Mouse (Mus musculus): ENCODE data around the gene Nampt. TPM values are rescaled to one million over a fixed set of nuclear protein-coding genes. Genes with fewer than 3 reads are reported as not detected.

Nampt gene
- total RNA-seq (2021): 10 to 100 TPM; 40.7 to 43.4 TPM

- intact Hi-C loops (cut with DNase I): no loop called here
- peak in 1 of 2 experiments; percentile 34 for DNase-seq (ENCODE audit: extremely low spot score in 1 of 2, low spot score in 2 of 2)
Measured at GRCm38 (mm10) chr12:32819416-32819815, at the start of gene Nampt. Nampt (plus strand) TSS chr12:32819545.

GRCm38 (mm10) chr12:32770766-32771165 lies 48.6 kb upstream of the Nampt start:
- intact Hi-C loops (cut with DNase I): no loop called here
- DNase-seq (ENCODE audit: extremely low spot score in 1 of 2, low spot score in 2 of 2): no peak

DNA sequence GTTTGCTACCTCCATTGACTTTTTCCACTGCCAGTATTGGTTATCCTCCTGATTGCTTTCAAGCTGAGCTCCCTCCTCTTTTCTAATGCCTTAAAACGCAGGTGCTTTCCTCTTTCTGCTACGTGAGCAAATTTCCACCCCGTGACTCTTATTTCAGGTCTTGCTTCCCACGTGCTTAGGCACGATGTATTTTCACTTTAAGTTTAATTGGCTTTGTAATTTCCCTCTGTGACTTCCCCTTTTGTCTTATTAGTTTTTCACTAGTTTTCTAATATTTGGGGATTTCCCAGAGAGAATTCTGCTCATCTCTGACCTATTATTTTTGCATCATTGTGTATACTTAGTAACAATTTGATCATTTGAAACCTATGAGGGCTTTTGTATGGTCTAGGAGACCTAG lies 44.8 kb upstream of the Nampt start:
- no peak for DNase-seq (ENCODE audit: extremely low spot score in 1 of 2, low spot score in 2 of 2)
- intact Hi-C loops (cut with DNase I): no loop called here

DNA sequence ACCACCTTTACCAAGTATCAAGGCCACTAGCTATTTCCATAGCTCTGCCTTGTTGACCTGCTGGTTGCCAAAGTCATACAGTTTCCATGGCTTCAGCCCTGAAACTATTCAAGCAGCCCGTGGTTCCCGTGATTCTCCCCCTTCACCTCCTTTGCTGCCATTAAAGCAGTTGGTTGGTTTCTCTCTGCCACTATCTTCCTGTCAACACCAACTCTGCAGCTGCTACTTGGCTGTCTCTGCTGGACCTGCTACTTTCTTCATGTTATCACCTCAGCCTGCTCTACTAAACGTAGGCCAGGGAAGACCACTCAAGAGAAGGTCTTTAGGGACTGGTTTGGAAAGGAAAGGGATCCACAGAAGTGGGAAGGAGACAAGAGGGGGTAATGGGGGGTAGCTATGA lies 30.3 kb upstream of the Nampt start:
- DNase-seq (ENCODE audit: extremely low spot score in 1 of 2, low spot score in 2 of 2): no peak
- intact Hi-C loops (cut with DNase I): no loop called here

GRCm38 (mm10) chr12:32795765-32796471 lies 23.4 kb upstream of the Nampt start:
- no peak for DNase-seq (ENCODE audit: extremely low spot score in 1 of 2, low spot score in 2 of 2)
- intact Hi-C loops (cut with DNase I): no loop called here

DNA sequence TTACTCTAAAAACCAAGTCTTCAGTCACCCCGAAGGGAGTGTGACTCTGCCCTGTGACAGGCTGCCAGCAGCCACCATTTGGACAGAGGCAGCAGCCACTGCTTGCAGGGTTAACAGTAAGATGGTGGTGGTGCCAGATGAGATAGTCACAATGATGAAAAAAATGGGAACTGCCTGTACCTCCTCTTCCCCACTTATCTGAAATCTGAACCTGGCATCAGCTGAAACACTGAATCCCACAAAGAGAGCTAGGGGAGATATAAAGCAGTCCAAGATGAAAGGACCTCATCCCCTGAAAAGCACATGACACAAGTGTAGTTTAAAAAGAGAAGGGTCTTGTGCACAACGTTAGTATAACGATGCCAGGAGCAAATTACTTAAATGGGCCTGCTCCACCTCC lies 21.9 kb upstream of the Nampt start:
- intact Hi-C loops (cut with DNase I): no loop called here
- DNase-seq (ENCODE audit: extremely low spot score in 1 of 2, low spot score in 2 of 2): no peak

GRCm38 (mm10) chr12:32801078-32801477 lies 18.3 kb upstream of the Nampt start:
- intact Hi-C loops (cut with DNase I): no loop called here

DNA sequence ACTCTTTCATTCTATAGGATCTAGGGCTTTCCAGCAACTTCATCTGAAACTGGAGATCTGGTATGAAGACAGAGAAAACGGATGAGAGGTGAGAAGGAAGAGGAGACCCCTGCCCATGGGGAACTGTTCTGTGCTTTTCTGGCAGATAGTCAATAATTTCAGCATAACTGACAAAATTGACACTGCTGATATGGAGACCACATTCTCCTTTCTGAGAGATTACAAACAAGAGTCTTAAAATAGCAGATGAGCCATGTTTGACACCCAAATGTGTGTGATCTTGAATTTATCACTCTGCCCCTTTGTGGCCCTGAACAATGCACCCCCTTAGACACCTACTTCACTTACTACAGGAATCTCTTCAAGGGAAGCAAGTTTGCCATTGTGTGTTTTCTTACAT lies 13.8 kb upstream of the Nampt start:
- intact Hi-C loops (cut with DNase I): no loop called here
- DNase-seq (ENCODE audit: extremely low spot score in 1 of 2, low spot score in 2 of 2): no peak

More at GRCm38 (mm10) chr12:32801078-32801477, 18.3 kb upstream of the Nampt start:
- no peak for DNase-seq (ENCODE audit: extremely low spot score in 1 of 2, low spot score in 2 of 2)

- DNase-seq (ENCODE audit: extremely low spot score in 1 of 2, low spot score in 2 of 2): peak; percentile 92 to 99
- intact Hi-C loops (cut with DNase I): loop anchor here (5.0 kb wide), 1 partner anchor 183 kb away; no protein-coding TSS in a partner anchor
Measured at GRCm38 (mm10) chr12:32819823-32820605, 669 bp downstream of the Nampt start.

GRCm38 (mm10) chr12:32820688-32821503 lies 1.6 kb downstream of the Nampt start:
- DNase-seq (ENCODE audit: extremely low spot score in 1 of 2, low spot score in 2 of 2): peak; percentile 40 to 87
- intact Hi-C loops (cut with DNase I): loop anchor here (5.0 kb wide), 1 partner anchor 184 kb away; no protein-coding TSS in a partner anchor

DNA sequence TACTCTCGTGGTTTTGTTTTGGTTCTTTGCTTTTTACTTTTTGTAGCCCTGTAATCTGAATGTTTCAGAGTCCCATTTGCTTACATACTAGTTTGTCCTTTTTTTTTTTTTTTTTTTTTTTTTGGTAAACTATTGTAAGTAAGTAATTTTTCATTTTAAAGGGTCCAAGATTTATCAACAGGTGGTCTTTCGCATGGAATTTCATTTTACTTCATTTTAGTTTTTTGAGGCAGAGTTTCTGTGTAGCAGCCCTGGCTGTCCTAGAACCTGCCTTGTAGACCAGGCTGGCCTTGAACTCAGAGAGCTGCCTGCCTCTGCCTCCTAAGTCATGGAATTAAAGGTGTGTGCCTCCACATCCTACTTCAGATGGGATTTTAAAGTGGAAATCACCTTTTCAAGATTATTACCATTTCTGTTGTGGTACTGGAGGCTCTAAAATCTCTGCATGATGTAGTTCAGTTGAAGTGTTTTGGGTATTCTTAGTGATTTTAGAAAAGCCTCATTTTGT lies 2.2 kb downstream of the Nampt start:
- intact Hi-C loops (cut with DNase I): loop anchor here (5.0 kb wide), 1 partner anchor 184 kb away; no protein-coding TSS in a partner anchor
- DNase-seq (ENCODE audit: extremely low spot score in 1 of 2, low spot score in 2 of 2): no peak

DNA sequence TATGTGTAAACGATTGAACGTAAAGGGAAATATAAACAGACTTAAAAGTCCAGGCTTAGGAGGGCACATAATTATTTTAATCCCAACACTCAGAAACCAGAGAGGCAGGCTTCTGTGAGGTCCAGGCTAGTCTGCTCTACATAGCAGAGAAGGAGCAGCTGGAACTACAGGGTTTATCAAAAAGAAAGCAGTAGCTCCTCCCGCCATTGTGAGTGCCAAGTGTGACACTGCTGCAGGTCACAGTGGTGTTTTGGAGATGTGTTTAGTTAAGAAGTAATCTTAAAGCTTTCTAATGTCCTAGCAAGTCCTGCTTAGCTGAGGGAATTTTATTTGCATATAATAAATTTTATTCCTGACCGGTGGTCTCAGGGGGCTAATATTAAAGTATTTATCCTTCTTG lies 2.7 kb downstream of the Nampt start:
- DNase-seq (ENCODE audit: extremely low spot score in 1 of 2, low spot score in 2 of 2): peak in 1 of 2 experiments; percentile 26
- intact Hi-C loops (cut with DNase I): loop anchor here (5.0 kb wide), 1 partner anchor 185 kb away; no protein-coding TSS in a partner anchor

GRCm38 (mm10) chr12:32824586-32824985 lies 5.2 kb downstream of the Nampt start:
- no peak for DNase-seq (ENCODE audit: extremely low spot score in 1 of 2, low spot score in 2 of 2)
- intact Hi-C loops (cut with DNase I): loop anchor here (5.0 kb wide), 1 partner anchor 187 kb away; no protein-coding TSS in a partner anchor

DNA sequence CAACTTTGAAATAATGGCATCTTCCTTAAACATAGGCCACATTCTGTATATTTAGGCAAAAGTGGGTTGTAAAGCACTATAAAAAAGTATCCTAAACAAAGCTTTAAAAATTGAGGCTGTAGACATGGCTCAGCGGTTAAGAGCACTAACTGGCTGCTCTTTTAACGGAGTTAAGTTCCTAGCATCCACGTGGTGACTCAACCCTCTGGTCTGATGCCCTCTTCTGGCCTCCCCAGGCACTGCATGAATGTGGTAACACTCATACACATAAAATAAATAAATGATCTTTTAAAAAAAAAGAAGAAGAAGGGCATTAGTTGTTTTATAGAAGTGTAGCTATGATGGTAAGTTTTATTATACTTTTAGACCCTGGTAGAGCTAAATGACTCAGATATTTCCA lies 7.6 kb downstream of the Nampt start:
- DNase-seq (ENCODE audit: extremely low spot score in 1 of 2, low spot score in 2 of 2): peak in 1 of 2 experiments; percentile 80
- intact Hi-C loops (cut with DNase I): no loop called here

DNA sequence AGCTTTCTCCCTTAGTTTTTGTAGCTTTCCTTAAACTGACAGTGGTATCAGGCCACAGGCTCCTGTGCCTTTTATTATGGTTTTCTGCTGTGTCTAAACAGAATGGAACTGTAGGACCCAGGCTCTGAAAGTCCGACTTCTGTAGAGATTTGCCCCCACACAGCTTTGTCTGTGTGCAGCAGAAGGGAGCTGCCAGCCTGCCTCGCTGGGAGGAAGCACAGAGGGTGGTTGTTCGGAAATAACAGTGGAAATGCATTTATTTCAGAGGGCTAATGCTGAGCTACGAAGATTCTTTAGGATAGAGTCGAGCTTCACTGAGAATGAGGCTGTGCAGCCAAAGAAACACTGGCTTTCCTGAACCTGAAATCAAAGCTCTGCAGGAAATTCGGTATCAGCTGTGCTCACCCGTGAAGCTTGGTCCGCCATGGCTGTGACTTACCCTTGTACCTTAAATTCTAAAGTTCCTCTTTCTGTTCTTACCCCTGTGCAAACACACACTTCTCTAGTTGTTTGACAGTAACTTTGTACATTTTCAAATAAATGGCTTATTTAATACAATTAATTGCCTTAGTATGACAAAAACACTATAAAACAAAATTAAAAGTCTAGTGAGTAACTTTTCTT lies 8.9 kb downstream of the Nampt start:
- intact Hi-C loops (cut with DNase I): no loop called here
- DNase-seq (ENCODE audit: extremely low spot score in 1 of 2, low spot score in 2 of 2): no peak

DNA sequence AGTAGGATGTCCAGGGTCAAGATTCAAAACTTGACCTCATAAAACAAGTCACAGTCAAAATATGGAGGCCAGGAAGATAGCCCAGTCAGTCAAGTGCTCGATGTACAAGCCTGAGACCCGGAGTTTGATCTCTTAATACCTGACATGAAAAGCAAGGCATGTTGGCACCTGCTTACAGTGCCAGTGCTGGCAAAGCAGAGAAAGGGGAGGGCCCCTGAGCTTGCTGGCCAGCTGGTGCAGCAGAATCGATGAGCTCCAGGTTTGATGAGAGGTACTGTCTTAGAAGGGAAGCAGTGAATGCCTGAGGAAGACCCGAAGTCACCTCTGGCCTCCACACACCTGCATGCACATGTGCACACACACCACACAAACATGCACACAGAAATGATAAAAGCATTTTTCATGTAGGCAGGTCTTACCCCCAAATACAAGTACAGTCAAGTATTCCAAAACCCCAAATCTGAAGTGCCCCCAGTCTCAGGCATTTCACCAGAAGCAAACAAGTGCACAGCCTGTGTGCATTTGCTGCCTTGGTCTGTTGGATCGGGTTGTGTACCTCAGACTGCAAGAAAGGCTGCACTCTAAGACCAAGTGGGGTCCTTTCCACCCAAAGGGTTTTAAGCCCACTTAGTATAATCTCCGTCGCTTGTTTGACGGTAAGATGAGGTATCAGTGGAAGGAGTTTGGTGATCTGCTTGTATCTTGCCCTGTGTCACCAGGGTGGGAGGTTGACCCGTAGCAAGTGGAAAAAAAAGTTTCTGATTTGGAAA lies 10.2 kb downstream of the Nampt start:
- no peak for DNase-seq (ENCODE audit: extremely low spot score in 1 of 2, low spot score in 2 of 2)
- intact Hi-C loops (cut with DNase I): no loop called here

- intact Hi-C loops (cut with DNase I): no loop called here
- no peak for DNase-seq (ENCODE audit: extremely low spot score in 1 of 2, low spot score in 2 of 2)
Measured at GRCm38 (mm10) chr12:32832076-32832475, 12.7 kb downstream of the Nampt start.

- DNase-seq (ENCODE audit: extremely low spot score in 1 of 2, low spot score in 2 of 2): no peak
- intact Hi-C loops (cut with DNase I): no loop called here
Measured at GRCm38 (mm10) chr12:32834781-32835180, 15.4 kb downstream of the Nampt start.
